Mouse (Mus musculus) MEL (cell line): ENCODE data around the gene Strbp.

Experiments used
- CTCF ChIP-seq, 3 experiments: IDR thresholded peaks in 2 of 3; conservative IDR thresholded peaks in 1 of 3; 2 replicates each; pipeline ENCODE4 v1.5.1; 2011 to 2012; ENCODE audit warnings: low read length in 3 of 3, low read depth in 2 of 3, mild to moderate bottlenecking in 2 of 3, improper control_type of control experiment in 1 of 3, inconsistent platforms in 1 of 3, mixed read lengths in 1 of 3, moderate library complexity in 1 of 3; ENCODE audit not compliant: control insufficient read depth in 1 of 3, insufficient read depth in 1 of 3, poor library complexity in 1 of 3, severe bottlenecking in 1 of 3
- KAT2A ChIP-seq: conservative IDR thresholded peaks from 2 replicates; pipeline ENCODE4 v1.6.1; 2012; ENCODE audit warnings: low read depth, low read length, improper control_type of control experiment, inconsistent platforms
- POLR2A ChIP-seq, 2 experiments: IDR thresholded peaks; 2 replicates each; pipeline ENCODE4 v1.6.1; 2011 to 2012; ENCODE audit warnings: low read length in 2 of 2, mild to moderate bottlenecking in 2 of 2, control low read depth in 1 of 2, improper control_type of control experiment in 1 of 2, low read depth in 1 of 2, moderate library complexity in 1 of 2; ENCODE audit not compliant: control insufficient read depth in 1 of 2, insufficient read depth in 1 of 2, poor library complexity in 1 of 2
- RCOR1 ChIP-seq: IDR thresholded peaks from 2 replicates; pipeline ENCODE4 v1.6.1; 2012; ENCODE audit warnings: low read depth, mild to moderate bottlenecking, inconsistent platforms, low read length, improper control_type of control experiment
- SMC3 ChIP-seq: IDR thresholded peaks from 2 replicates; pipeline ENCODE4 v1.6.1; 2011; ENCODE audit warnings: low read depth, low read length, improper control_type of control experiment
- ZNF384 ChIP-seq: IDR thresholded peaks from 2 replicates; pipeline ENCODE4 v1.6.1; 2012; ENCODE audit warnings: low read depth, mild to moderate bottlenecking, inconsistent platforms, low read length, improper control_type of control experiment

DNA sequence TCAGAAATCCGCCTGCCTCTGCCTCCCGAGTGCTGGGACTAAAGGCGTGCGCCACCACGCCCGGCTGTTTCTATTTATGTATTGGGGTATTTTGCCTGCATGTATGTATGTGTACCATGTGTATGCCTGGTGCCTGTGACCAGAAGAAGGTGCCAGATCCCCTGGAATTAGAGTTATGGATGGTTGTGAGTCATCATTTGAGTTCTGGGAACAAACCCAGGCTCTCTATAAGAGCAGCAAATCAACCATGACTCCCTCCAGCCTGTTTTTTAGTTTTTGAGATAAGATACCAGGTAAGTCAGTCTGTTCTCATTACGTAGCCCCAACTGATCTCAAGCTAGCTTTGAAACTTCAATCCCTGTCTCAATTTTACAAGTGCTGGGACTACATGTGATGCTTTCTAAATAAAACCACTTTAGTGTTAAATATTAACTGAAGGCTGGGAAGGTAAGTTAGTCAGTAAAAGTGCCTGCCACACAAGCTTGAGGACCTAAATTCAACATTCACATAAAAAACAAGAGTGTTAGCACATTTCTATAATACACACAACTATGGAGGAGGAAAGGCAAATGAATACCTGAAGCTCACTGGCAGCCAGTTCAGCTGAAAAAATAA is 21.4 kb downstream of the Strbp start:
- no peak for TF ChIP-seq POLR2A (IDR thresholded peaks at IDR 0.05; ENCODE audit: control insufficient read depth in 1 of 2, insufficient read depth in 1 of 2, low read depth in 1 of 2, low read length in 2 of 2, poor library complexity in 1 of 2)
- no peak for TF ChIP-seq CTCF (IDR thresholded peaks at IDR 0.05 in 2 of 3, conservative IDR thresholded peaks at IDR 0.05 in 1 of 3; ENCODE audit: control insufficient read depth in 1 of 3, insufficient read depth in 1 of 3, low read depth in 2 of 3, low read length in 3 of 3, poor library complexity in 1 of 3, severe bottlenecking in 1 of 3)
- TF ChIP-seq SMC3: no peak
- no peak for TF ChIP-seq ZNF384
- TF ChIP-seq RCOR1: no peak
- TF ChIP-seq KAT2A: no peak
